Mouse (Mus musculus): ENCODE measurements around the gene Aldh1b1.

Gene Aldh1b1

DNA sequence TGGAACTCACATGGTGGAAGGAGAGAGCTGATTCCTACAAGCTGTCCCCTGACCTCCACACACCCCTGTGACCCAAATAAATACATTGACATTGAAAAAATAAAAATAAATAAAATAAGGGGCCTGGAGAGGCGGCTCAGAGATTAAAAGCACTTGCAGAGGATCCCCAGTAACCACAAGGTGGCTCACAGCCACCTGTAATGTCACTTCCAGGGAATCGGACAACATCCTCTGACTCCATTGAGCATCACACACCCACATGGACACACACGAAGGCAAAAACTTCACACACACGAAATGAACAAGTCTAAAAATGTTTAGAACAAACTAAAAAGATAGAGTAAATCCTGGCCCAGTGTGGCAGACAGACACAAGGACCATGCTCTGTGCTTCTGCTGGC is 12.1 kb upstream of the Aldh1b1 start:
- DNase-seq, result no peak

DNA sequence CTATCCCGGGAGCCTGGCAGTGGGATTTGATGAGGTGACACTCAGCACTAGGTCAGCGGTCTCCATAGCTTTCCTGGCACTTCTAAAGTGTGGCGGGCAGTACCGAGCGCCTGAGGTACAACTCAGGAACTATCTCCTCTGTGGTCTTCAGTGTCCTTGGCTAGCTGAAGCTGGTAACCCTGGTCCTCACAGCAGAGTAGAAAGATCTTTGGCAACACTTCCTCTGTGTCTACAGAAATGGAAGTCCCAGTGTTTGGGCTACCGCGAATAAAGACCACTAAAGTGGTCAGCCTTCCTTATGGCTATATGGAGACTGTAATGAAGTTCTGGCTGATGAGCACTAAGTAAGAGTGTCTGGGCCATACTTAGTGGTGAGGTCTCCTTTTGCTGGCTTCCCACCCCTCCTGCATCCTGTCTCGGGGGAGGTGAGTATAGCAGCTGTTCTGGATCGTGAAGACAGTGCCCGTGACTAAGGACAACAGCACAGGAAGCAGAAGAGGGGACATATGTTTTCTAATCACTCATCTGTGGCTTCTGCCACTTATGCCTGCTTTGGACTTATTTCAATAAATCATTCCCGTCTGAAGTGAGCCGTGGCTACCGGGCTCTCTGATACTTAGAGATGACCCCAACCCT is 10.3 kb upstream of the Aldh1b1 start:
- DNase-seq, result no peak

DNA sequence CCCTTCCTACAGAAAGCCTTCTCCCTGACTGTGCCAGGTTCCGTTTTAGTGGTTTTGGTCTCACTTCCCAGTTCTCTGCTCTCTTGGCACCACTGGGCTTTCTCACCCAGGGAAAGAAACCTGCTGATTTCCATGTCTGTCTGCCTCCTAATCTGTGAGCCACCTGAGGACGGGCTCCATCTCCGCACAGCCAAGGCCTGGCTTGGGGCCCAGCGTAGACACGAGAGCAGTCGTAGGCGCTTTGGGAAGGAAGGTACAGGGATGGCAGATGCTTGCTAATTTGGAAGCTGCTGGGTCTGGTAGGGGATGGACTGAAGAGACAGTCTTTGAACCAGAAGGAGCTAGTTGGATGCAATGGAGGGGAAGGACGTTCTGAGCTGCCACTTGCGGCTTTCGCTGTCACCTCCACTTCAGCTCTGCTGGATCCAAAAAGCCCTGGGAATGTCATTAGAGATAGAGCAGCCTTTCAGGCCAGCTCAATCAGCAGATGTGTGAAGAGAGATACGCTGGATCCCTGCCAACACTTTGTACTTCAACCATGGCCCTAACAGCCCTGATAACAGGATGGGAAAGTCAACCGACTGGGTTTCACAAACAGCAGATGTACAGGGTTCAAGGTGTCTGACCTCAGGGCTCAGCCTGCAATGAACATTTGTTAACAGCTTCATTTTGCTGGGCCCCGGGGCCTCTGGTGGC is 9.4 kb upstream of the Aldh1b1 start:
- no peak for DNase-seq

DNA sequence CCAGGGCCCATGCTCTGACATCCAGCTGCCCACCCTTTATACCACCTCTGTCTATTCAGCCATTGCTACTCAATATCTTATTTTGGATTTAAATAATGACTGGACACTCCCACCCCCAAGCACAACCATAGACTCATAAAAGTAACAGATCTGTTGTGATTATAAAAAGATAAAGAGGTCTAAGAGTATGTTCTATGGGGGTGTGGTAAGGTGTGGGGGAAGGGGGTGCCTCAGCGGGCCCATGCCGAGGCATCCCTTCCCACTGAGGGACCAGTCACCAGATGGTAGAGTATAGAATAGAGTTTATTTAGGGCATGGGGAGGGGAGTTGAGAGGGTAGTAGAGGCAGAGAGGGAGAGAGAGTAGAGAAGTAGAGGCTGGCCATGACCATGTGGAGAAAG is 8.8 kb upstream of the Aldh1b1 start:
- DNase-seq, result no peak

- no peak for DNase-seq
Observed at GRCm38 (mm10) chr4:45795191-45795811, 3.5 kb upstream of the Aldh1b1 start.

GRCm38 (mm10) chr4:45796760-45797159 is 2.1 kb upstream of the Aldh1b1 start:
- DNase-seq, result no peak

DNA sequence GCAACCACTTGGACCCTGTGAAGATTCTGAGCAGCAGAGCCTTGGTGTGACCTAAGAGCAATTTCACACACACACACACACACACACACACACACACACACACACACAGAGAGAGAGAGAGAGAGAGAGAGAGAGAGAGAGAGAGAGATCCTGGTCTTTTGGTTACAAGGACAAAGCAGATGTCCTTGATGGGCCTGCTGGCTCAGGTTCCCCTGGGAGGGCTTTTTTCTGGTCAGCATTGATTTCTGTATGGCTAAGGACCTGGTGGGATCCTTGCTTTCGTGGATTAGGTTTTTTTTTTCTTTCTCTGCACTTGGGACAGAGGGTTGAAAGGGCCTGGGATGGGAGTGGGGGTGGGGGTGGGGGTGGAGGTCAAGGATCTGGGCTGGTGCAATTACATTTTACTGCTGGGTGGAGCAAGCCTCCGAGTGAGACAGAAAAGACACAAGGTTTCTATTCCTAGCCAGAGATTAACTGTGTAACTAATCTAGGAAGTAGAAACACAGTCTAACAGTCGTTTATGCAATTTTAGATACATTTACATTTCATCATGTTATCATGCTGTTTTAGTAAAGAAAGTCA is 1.2 kb downstream of the Aldh1b1 start:
- no peak for DNase-seq

DNA sequence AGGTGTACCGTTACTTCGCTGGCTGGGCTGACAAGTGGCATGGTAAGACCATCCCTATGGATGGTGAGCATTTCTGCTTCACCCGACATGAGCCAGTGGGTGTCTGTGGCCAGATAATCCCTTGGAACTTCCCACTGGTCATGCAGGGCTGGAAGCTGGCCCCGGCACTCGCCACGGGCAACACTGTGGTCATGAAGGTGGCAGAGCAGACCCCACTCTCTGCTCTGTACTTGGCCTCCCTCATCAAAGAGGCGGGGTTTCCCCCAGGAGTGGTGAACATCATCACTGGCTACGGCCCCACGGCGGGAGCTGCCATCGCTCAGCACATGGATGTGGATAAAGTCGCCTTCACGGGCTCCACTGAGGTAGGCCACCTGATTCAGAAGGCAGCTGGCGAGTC is 4.1 kb downstream of the Aldh1b1 start:
- no peak for DNase-seq

GRCm38 (mm10) chr4:45808034-45808433 is 9.2 kb downstream of the Aldh1b1 start:
- DNase-seq, result no peak

- DNase-seq, result no peak
Observed at GRCm38 (mm10) chr4:45811250-45811649, 12.4 kb downstream of the Aldh1b1 start.

DNA sequence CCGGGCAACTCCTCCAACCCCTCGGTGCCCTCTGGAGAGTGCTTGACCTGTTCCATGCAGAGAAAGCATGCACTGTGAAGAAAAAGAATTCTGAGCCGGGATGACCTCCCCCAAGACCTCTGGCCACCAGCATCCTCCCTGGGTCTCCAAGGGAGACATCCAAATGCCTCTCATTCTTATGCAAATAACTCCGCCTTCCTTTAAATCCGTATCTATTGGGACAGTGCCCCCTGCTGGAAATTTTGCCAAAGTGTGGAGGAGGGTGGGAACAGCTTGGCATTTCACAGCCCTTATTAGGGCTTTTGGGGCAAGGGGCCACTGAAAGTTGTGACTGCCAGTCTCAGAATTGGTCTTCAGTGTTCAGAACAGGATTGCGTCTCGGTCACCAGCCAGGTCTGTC is 16.7 kb downstream of the Aldh1b1 start:
- DNase-seq, result peak; percentile 26 to 29

- DNase-seq, result no peak
Observed at GRCm38 (mm10) chr4:45818814-45819207, 20.0 kb downstream of the Aldh1b1 start.

DNA sequence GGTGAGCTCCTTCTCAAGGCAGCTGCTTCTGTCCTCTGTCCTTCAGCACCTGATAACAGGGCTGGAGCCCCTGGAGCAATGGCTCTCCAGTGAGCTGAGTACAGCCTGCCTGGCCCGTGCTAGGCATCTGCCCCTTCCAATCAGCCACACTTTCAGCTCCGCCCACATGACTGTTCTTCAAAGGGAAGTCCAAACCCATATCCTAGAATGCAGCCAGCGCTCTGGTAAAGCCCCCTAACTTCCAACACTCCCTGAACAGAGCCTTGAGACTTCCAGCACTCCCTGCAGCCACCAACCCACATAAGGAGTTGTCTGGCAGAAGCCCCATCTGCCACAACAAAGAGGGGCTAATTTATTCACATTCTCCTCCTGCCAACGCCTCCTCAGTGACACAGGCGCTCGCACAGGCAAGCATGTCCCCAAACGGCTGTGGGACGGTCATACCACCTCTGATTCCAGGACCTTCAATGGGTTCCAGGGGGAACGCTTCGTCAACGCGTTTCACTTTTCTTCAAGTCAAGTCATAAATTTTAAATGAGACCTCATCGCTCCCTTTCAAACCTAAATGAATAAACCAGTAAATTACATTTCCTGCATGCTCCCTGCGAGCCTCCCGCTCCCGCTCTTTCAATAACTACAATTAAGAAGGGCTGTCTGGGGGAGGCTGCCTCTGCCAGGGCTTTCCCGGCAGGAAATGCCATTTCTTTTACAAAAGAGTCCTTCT is 20.5 kb downstream of the Aldh1b1 start:
- no peak for DNase-seq

- DNase-seq, result peak; percentile 45 to 52
Observed at GRCm38 (mm10) chr4:45820074-45820830, 21.4 kb downstream of the Aldh1b1 start.

- DNase-seq, result no peak
Observed at GRCm38 (mm10) chr4:45821995-45822394, 23.2 kb downstream of the Aldh1b1 start.

- DNase-seq, result no peak
Observed at GRCm38 (mm10) chr4:45822781-45823575, 24.2 kb downstream of the Aldh1b1 start.

- DNase-seq, result no peak
Observed at GRCm38 (mm10) chr4:45824049-45824760, 25.4 kb downstream of the Aldh1b1 start.

DNA sequence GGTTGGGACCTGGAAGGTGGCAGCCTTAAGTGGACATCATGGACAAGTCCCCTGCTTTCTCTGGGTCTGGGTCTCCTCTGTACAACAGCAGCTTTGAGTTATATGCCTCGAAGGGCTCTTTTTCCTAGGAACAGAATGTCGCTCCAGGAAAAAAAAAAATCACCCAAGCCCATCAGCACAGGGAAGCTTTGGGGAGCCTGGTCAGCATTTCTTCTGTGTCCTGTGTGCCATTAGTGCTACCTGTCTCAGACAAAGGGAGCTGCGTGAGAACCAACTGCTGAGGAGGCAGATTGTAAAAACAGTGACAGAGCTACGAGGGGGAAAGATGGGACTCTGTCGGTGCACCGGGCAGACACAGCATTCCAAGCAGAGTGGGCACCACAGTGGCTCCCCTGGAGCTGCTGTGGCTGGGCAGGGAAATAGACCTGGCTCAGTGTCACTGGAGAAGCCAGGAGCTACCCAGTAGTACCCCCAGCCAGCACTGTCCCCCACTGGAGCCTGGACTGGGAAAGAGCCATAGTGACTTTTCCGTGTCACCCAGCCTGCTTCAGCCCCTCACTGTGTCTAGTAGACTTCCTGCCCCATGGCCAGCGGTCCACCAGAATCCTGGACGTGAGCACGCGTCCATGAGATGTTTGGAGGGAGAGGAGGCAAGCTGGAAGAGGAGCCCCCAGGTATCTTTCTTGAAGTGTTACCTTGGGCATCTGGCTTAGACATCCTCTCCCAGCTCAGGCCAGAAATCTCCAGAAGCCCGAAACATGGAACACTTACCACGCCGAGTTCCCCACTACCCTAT is 26.1 kb downstream of the Aldh1b1 start:
- no peak for DNase-seq

DNA sequence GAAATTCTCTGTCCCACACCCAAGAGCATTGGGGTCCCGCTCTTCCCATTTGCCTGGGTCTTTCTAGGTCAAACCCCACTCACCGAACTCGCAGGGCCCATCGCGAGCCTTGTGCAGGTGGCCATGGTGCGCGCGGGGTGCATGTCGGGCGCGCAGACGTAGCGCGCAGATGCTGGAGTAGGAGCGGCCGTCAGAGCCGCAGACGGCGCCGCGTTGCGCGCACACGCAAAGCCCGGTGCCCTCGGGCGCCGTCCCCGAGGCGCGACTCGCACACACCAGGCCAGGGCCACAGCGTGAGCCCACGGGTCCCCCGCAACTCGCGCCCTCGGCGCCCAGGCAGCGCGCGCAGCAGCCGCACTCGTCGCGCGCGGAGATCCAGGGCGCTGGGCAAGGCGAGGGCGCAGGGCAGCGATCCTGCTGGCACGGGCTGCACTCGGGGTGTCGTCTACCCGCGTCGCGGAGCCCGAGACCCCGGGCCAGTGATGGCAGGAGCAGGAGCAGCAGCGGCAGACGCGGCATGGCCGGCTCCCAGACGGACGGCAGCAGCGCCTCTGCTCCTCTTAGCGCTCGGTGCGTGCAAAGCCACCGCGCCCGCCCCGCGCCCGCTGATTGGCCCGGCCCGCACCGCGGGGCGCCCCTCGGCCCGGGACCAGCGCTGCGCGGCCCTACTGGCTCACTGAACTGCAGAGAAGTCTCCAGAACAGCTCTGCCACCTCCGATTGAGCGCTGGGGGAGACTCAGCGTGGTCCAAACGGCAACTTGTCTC is 27.6 kb downstream of the Aldh1b1 start, which contains the start of gene Igfbpl1:
Gene Igfbpl1 (minus strand): TSS at position 649 of the 766 bp plus-strand sequence.
- DNase-seq, result no peak
